20 mouse cellular contexts compared by ENCODE assay signal in genomic region chr14:72760123-72760522, GRCm38 (mm10). TPM values are rescaled to one million over a fixed set of nuclear protein-coding genes. Genes with fewer than 3 reads are reported as not detected.
DNase-seq lines count a peak whose midpoint lies in the region; ATAC-seq lines count a peak whose summit lies in the region.
"Had no signal": no experiment of that assay in that cellular context is flagged by ENCODE, and none has a peak within 500 bp of the region (broad histone marks: within the 10 kb centered on the region; RNA-seq: fewer than 3 reads in every experiment).

No protein-coding gene starts in this region.

- ATAC-seq in granulocyte monocyte progenitor cell, adult 5-6 weeks (replicated peaks; ENCODE audit: poor library complexity, severe bottlenecking): peak; percentile 66
- ATAC-seq in megakaryocyte progenitor cell, adult 5-6 weeks (replicated peaks; ENCODE audit: poor library complexity): 0 out of 2 replicates have a peak, but pooled peaks have one; percentile 17
- ATAC-seq: activated CD4-positive, CD25-positive, alpha-beta regulatory T cell, adult 4 months; CD4-positive, CD25-positive, alpha-beta regulatory T cell, adult 4 months; Patski had no signal

- DNase-seq in 416B (ENCODE audit: low read depth): peak; percentile 86
- DNase-seq in left cerebral cortex, postnatal 10 days (ENCODE audit: extremely low spot score in 1 of 2, low spot score in 2 of 2): no peak
- DNase-seq in retina, embryonic 14.5 days (ENCODE audit: low spot score): no peak
- DNase-seq in adrenal gland, adult 2 months: no peak
- DNase-seq: adrenal gland, adult 8-10 months; adrenal gland, postnatal 10 days; adrenal gland, postnatal 14 days; adrenal gland, postnatal 25 days; adrenal gland, postnatal 36 days; B cell, adult 2 months; cerebellum, adult 11 months; cerebellum, adult 11-12 months; cerebellum, adult 18-20 months; cerebellum, adult 2 months; cerebellum, adult 8-10 months had no signal

- intact Hi-C loops in left cerebral cortex, postnatal 10 days (cut with DNase I): no loop called here

RNA-seq across cellular contexts. Expression of gene Fndc3a, which starts 50.3 kb away (rescaled TPM):
- 55.4 and 60.0 TPM in 2 replicates for total RNA-seq in granulocyte monocyte progenitor cell, adult 5-6 weeks (2014; fragmentation: Nextera tagmentation)
- total RNA-seq in granulocyte monocyte progenitor cell, adult 5-6 weeks (2017): 46.7 and 54.3 TPM in 2 replicates
- total RNA-seq in megakaryocyte progenitor cell, adult 5-6 weeks (2015): 48.9 and 52.9 TPM in 2 replicates
- 36.0 and 56.3 TPM in 2 replicates for total RNA-seq in megakaryocyte progenitor cell, adult 5-6 weeks (2017)
- total RNA-seq in left cerebral cortex, postnatal 10 days (2021): 10 to 100 TPM; 43.7 to 45.6 TPM
- total RNA-seq in adrenal gland, adult 2 months (2021): 10 to 100 TPM; 57.4 to 74.8 TPM
- 19.9 and 48.9 TPM in 2 replicates for polyA plus RNA-seq in adrenal gland, adult 2 months (2012; rRNA removed)
